Mouse (Mus musculus): Measurements from ENCODE around the gene Olfr1308. TPM values are rescaled to one million over a fixed set of nuclear protein-coding genes. Genes with fewer than 3 reads are reported as not detected.

The Olfr1308 gene
- polyA plus RNA-seq (2012; rRNA removed): not detected in 2 replicates

- no peak for DNase-seq (ENCODE audit: extremely low spot score in 1 of 2, low spot score in 1 of 2)
Observed at GRCm38 (mm10) chr2:111964844-111965243, at the start of gene Olfr1308. Gene Olfr1308, minus strand, starts transcription at chr2:111964944.

- no peak for DNase-seq (ENCODE audit: extremely low spot score in 1 of 2, low spot score in 1 of 2)
Observed at GRCm38 (mm10) chr2:112012608-112013007, 47.9 kb upstream of the Olfr1308 start, which contains the start of gene Olfr1310. Gene Olfr1310, minus strand, starts transcription at chr2:112012708.

- DNase-seq (ENCODE audit: extremely low spot score in 1 of 2, low spot score in 1 of 2): no peak
Observed at GRCm38 (mm10) chr2:111990181-111990580, 25.4 kb upstream of the Olfr1308 start, which contains the start of gene Olfr1309. Gene Olfr1309, minus strand, starts transcription at chr2:111990281.

- DNase-seq (ENCODE audit: extremely low spot score in 1 of 2, low spot score in 1 of 2): no peak
Observed at GRCm38 (mm10) chr2:111949340-111949739, 15.4 kb downstream of the Olfr1308 start, which contains the start of gene Olfr1307. Gene Olfr1307, minus strand, starts transcription at chr2:111949440.

- no peak for DNase-seq (ENCODE audit: extremely low spot score in 1 of 2, low spot score in 1 of 2)
Observed at GRCm38 (mm10) chr2:111916171-111916570, 48.6 kb downstream of the Olfr1308 start, which contains the start of gene Olfr1306. Gene Olfr1306, minus strand, starts transcription at chr2:111916271.

Other genes with a start within 250 kb of the Olfr1308 start
- 0.04 and 0.19 TPM in 2 replicates for gene Olfr1301, start 213.9 kb downstream of the Olfr1308 start, polyA plus RNA-seq (2012; rRNA removed)
- not detected in 2 replicates for gene Olfr1302, start 187.5 kb downstream of the Olfr1308 start, polyA plus RNA-seq (2012; rRNA removed)
- not detected in 2 replicates for gene Olfr1303, start 144.6 kb downstream of the Olfr1308 start, polyA plus RNA-seq (2012; rRNA removed)
- not detected in 2 replicates for gene Olfr1305, start 87.8 kb downstream of the Olfr1308 start, polyA plus RNA-seq (2012; rRNA removed)
- gene Olfr1306, start 48.7 kb downstream of the Olfr1308 start, polyA plus RNA-seq (2012; rRNA removed): not detected in 2 replicates
- gene Olfr1307, start 15.5 kb downstream of the Olfr1308 start, polyA plus RNA-seq (2012; rRNA removed): under 0.01 TPM in 1 of 2 replicates, not detected in the other
- gene Olfr1309, start 25.3 kb upstream of the Olfr1308 start, polyA plus RNA-seq (2012; rRNA removed): not detected in 2 replicates
- gene Olfr1310, start 47.8 kb upstream of the Olfr1308 start, polyA plus RNA-seq (2012; rRNA removed): not detected in 2 replicates
- not detected in 2 replicates for gene Olfr1311, start 59.5 kb upstream of the Olfr1308 start, polyA plus RNA-seq (2012; rRNA removed)
- not detected in 2 replicates for gene Olfr1312, start 85.3 kb upstream of the Olfr1308 start, polyA plus RNA-seq (2012; rRNA removed)
- gene Olfr1313, start 112.9 kb upstream of the Olfr1308 start, polyA plus RNA-seq (2012; rRNA removed): not detected in 2 replicates
- gene Olfr1314, start 131.8 kb upstream of the Olfr1308 start, polyA plus RNA-seq (2012; rRNA removed): 0.06 TPM in 1 of 2 replicates, not detected in the other
- not detected in 2 replicates for gene Olfr1315-ps1, start 150.5 kb upstream of the Olfr1308 start, polyA plus RNA-seq (2012; rRNA removed)
- gene Olfr1316, start 170.0 kb upstream of the Olfr1308 start, polyA plus RNA-seq (2012; rRNA removed): 0.04 TPM in 1 of 2 replicates, not detected in the other
- gene Olfr1317, start 175.4 kb upstream of the Olfr1308 start, polyA plus RNA-seq (2012; rRNA removed): not detected in 2 replicates
- gene Olfr1318, start 189.3 kb upstream of the Olfr1308 start, polyA plus RNA-seq (2012; rRNA removed): not detected in 2 replicates